Mouse (Mus musculus) liver, adult 2 months (tissue): ENCODE results near the gene Lrch1. TPM values are rescaled to one million over a fixed set of nuclear protein-coding genes. Genes with fewer than 3 reads are reported as not detected.

Experiments
- DNase-seq: peaks from one replicate; pipeline ENCODE4 v3.0.0-alpha.2; 2011; ENCODE audit warnings: low read depth, low spot score; ENCODE audit errors: extremely low read depth
- H3K27ac ChIP-seq: fragments of 200-500 bp; replicated peaks from 2 replicates; pipeline ENCODE4 v1.5.1; 2012; ENCODE audit warnings: low read depth, mild to moderate bottlenecking, control low read depth, inconsistent platforms, low read length; ENCODE audit not compliant: insufficient read depth
- H3K27me3 ChIP-seq: fragments of 200-500 bp; 2 replicates; pipeline ENCODE4 v1.6.1; 2012; ENCODE audit warnings: mild to moderate bottlenecking, moderate library complexity, low read length, inconsistent platforms; ENCODE audit not compliant: control insufficient read depth, insufficient read depth
- H3K36me3 ChIP-seq: fragments of 200-500 bp; 2 replicates; pipeline ENCODE4 v1.6.1; 2012; ENCODE audit warnings: low read length, inconsistent platforms; ENCODE audit not compliant: control insufficient read depth, insufficient read depth
- H3K4me1 ChIP-seq: fragments of 200-500 bp; 2 replicates; pipeline ENCODE4 v1.6.1; 2011; ENCODE audit warnings: low read length; ENCODE audit not compliant: control insufficient read depth, insufficient read depth
- H3K4me3 ChIP-seq: fragments of 200-500 bp; 2 replicates; pipeline ENCODE4 v1.5.1; 2011; ENCODE audit warnings: low read depth, mild to moderate bottlenecking, control low read depth, low read length, moderate library complexity; ENCODE audit not compliant: insufficient read depth
- H3K79me2 ChIP-seq: fragments of 200-500 bp; 2 replicates; pipeline ENCODE4 v1.6.1; 2012; ENCODE audit warnings: inconsistent platforms, mild to moderate bottlenecking, low read length, moderate library complexity; ENCODE audit not compliant: control insufficient read depth, insufficient read depth
- H3K9ac ChIP-seq: fragments of 200-500 bp; 2 replicates; pipeline ENCODE4 v1.6.1; 2012; ENCODE audit warnings: low read depth, mild to moderate bottlenecking, control low read depth, inconsistent platforms, low read length
- CTCF ChIP-seq: fragments of 200-500 bp; IDR thresholded peaks from 2 replicates; pipeline ENCODE4 v1.5.1; 2011; ENCODE audit warnings: low read depth, low read length, control low read depth
- POLR2A ChIP-seq: fragments of 200-500 bp; IDR thresholded peaks from 2 replicates; pipeline ENCODE4 v1.6.1; 2011; ENCODE audit warnings: low read length, control low read depth; ENCODE audit not compliant: insufficient read depth; ENCODE audit errors: extremely low read depth
- WGBS: fragments of 180-500 bp; shearing (Covaris S2); methylation state at CpG from one replicate; pipeline ENCODE4 v1.1.7; 2018; 5-methylcytosine and 5-hydroxymethylcytosine counted together
- polyA plus RNA-seq: library from polyadenylated mRNA; depleted of rRNA; stranded (reverse); fragments of >200 nt; gene quantifications from 2 replicates; pipeline ENCODE4 v1.2.3, GENCODE M21; 2012
- total RNA-seq: library from RNA; depleted of rRNA; stranded (reverse); fragments of >200 nt; gene quantifications from 2 replicates; pipeline ENCODE4 v1.2.3, GENCODE M21; 2014

Lrch1 gene
- total and polyA plus RNA-seq, 2 experiments: 2.7 to 6.5 TPM

GRCm38 (mm10) chr14:74956702-74957101, 9.0 kb upstream of the Lrch1 start:
- Histone ChIP-seq H3K36me3 (no peaks in the 10 kb centered on the region), H3K79me2 (no peaks in the 10 kb centered on the region), H3K4me1 (peaks cover 11% of the 10 kb centered on the region), H3K27me3 (no peaks in the 10 kb centered on the region), H3K4me3 (no peak overlapping the region), H3K27ac (no peak overlapping the region; the same call in 1 of the 2 replicates), H3K9ac (no peak overlapping the region)
- 11% methylated on average over 2 of the region's 2 CpGs for WGBS
- DNase-seq: peak; percentile 96
- TF ChIP-seq CTCF (no peak), POLR2A (no peak)

- H3K4me1 ChIP-seq: peaks cover 11% of the 10 kb centered on the region
- no peaks in the 10 kb centered on the region for H3K36me3 ChIP-seq
- DNase-seq: no peak
- H3K4me3 ChIP-seq: no peak overlapping the region
- 31% methylated on average over 1 of the region's 1 CpGs for WGBS
- H3K27ac ChIP-seq: no peak overlapping the region
- TF ChIP-seq POLR2A (no peak), CTCF (no peak)
- no peak overlapping the region for H3K9ac ChIP-seq
- no peaks in the 10 kb centered on the region for H3K79me2 ChIP-seq
- H3K27me3 ChIP-seq: no peaks in the 10 kb centered on the region
Observed at GRCm38 (mm10) chr14:74956234-74956633, 8.6 kb upstream of the Lrch1 start.

- TF ChIP-seq POLR2A (no peak), CTCF (peak; percentile 82)
- H3K4me1 ChIP-seq: peaks cover 19% of the 10 kb centered on the region
- no peaks in the 10 kb centered on the region for H3K27me3 ChIP-seq
- no peak overlapping the region for H3K27ac ChIP-seq
- no peak overlapping the region for H3K4me3 ChIP-seq
- peak; percentile 64 for DNase-seq
- peaks cover 11% of the 10 kb centered on the region for H3K79me2 ChIP-seq
- 46% methylated on average over 14 of the region's 14 CpGs for WGBS
- H3K9ac ChIP-seq: no peak overlapping the region
- no peaks in the 10 kb centered on the region for H3K36me3 ChIP-seq
Observed at GRCm38 (mm10) chr14:74948426-74949240, 957 bp upstream of the Lrch1 start.

- 27% methylated on average over 13 of the region's 13 CpGs for WGBS
- Histone ChIP-seq H3K9ac (peak overlapping the region; percentile 98), H3K79me2 (peaks cover 13% of the 10 kb centered on the region), H3K4me3 (peak overlapping the region; percentile 97), H3K27me3 (no peaks in the 10 kb centered on the region), H3K27ac (peak overlapping the region; percentile 87; the same call in 1 of the 2 replicates), H3K4me1 (peaks cover 22% of the 10 kb centered on the region; the same call in 1 of the 2 replicates), H3K36me3 (no peaks in the 10 kb centered on the region)
- no peak for DNase-seq
- TF ChIP-seq POLR2A: no peak
Observed at GRCm38 (mm10) chr14:74948014-74948396, 329 bp upstream of the Lrch1 start.

GRCm38 (mm10) chr14:74946751-74947375, 813 bp downstream of the Lrch1 start:
- no peaks in the 10 kb centered on the region for H3K27me3 ChIP-seq
- peaks cover 21% of the 10 kb centered on the region for H3K79me2 ChIP-seq
- H3K4me3 ChIP-seq: peak overlapping the region; percentile 97
- peak overlapping the region; percentile 87 for H3K27ac ChIP-seq
- H3K9ac ChIP-seq: peak overlapping the region; percentile 98
- under 1% methylated on average over 56 of the region's 56 CpGs for WGBS
- H3K4me1 ChIP-seq: peaks cover 20% of the 10 kb centered on the region; the same call in 1 of the 2 replicates
- DNase-seq: peak; percentile 55
- no peaks in the 10 kb centered on the region for H3K36me3 ChIP-seq
- TF ChIP-seq POLR2A: 0 out of 2 replicates have a peak, but pooled peaks have one; percentile 5
- TF ChIP-seq CTCF: no peak
